Mouse (Mus musculus) stomach, embryonic 15.5 days (tissue): ENCODE results near the gene St3gal3. TPM values are rescaled to one million over a fixed set of nuclear protein-coding genes. Genes with fewer than 3 reads are reported as not detected.

ENCODE experiments used
- ATAC-seq: fragments of 200-750 bp; cut with Nextera tagmentation; 2 replicates; pipeline ENCODE4 v1.8.0; 2017; ENCODE audit warnings: low read depth, moderate number of reproducible peaks, moderate TSS enrichment; ENCODE audit not compliant: insufficient read depth, low FRiP score
- H3K27ac ChIP-seq: fragments of 300-500 bp; sonication (generic); 2 replicates; pipeline ENCODE4 v1.5.1; 2015; ENCODE audit warnings: mild to moderate bottlenecking, inconsistent platforms
- H3K27me3 ChIP-seq: fragments of 300-500 bp; sonication (generic); replicated peaks from 2 replicates; pipeline ENCODE4 v1.6.1; 2015; ENCODE audit warnings: inconsistent platforms
- H3K36me3 ChIP-seq: fragments of 300-500 bp; sonication (generic); 2 replicates; pipeline ENCODE4 v1.6.1; 2015; ENCODE audit warnings: inconsistent platforms
- H3K4me1 ChIP-seq: fragments of 300-500 bp; sonication (generic); 2 replicates; pipeline ENCODE4 v1.6.1; 2015; ENCODE audit warnings: inconsistent platforms
- H3K4me2 ChIP-seq: fragments of 300-500 bp; sonication (generic); 2 replicates; pipeline ENCODE4 v1.6.1; 2015; ENCODE audit warnings: mild to moderate bottlenecking, inconsistent platforms
- H3K4me3 ChIP-seq: fragments of 300-500 bp; sonication (generic); replicated peaks from 2 replicates; pipeline ENCODE4 v1.5.1; 2015; ENCODE audit warnings: inconsistent platforms
- H3K9ac ChIP-seq: fragments of 300-500 bp; sonication (generic); 2 replicates; pipeline ENCODE4 v1.6.1; 2015; ENCODE audit warnings: inconsistent platforms
- H3K9me3 ChIP-seq: fragments of 300-500 bp; sonication (generic); 2 replicates; pipeline ENCODE4 v1.6.1; 2016; ENCODE audit warnings: inconsistent platforms
- WGBS: fragments of 180-500 bp; shearing (Covaris S2); methylation state at CpG from one replicate; pipeline ENCODE4 v1.1.7; 2015; 5-methylcytosine and 5-hydroxymethylcytosine counted together
- polyA plus RNA-seq: library from polyadenylated mRNA; unstranded; fragments of >200 nt; fragmentation: Nextera tagmentation; extraction: Ambion mirVana; gene quantifications from 2 replicates; pipeline ENCODE4 v1.2.1, GENCODE M21; 2015

Gene St3gal3
- polyA plus RNA-seq, 1 experiment from 2014 or later = 6.4 TPM

DNA sequence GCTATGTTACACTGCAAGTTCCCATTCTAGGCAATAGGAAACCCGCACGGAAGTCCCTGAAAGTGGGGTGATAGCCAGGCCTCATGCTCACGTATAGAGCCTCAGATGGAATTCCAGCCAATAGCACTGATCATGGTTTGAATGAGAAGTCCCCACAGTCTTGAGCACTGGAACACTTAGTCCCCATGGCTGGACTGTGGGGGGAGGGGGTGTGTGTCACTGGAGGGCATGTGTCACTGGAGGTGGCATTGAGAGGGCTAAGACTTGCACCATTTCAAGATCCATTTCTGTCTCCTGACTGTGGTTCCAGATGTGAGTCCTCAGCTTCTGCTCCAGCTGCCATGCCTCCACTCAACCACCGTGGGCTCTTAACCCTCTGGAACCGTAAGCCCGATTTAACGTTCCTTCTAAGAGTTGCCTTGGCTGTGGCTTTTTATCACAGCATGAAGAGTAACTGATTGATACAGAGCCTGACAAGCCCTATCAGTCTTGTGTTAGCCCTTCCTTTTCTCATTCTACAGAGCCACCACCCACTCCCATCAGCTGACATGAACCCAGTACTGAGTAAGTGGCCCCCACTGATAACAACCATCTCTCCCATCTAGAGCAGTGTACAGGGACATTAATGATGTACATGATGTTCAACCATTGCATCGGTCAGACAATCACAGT lies 91.2 kb downstream of the St3gal3 start:
- H3K4me2 ChIP-seq = no peak overlapping the region
- 74% methylated on average over 8 of the region's 8 CpGs for WGBS
- no peaks in the 10 kb centered on the region for H3K9me3 ChIP-seq
- no peaks in the 10 kb centered on the region for H3K27me3 ChIP-seq
- peaks cover 6% of the 10 kb centered on the region for H3K4me1 ChIP-seq
- no peak for ATAC-seq
- H3K36me3 ChIP-seq = no peaks in the 10 kb centered on the region
- no peak overlapping the region for H3K9ac ChIP-seq
- peak overlapping the region; percentile 11; the same call in 1 of the 2 replicates for H3K27ac ChIP-seq
- no peak overlapping the region for H3K4me3 ChIP-seq

DNA sequence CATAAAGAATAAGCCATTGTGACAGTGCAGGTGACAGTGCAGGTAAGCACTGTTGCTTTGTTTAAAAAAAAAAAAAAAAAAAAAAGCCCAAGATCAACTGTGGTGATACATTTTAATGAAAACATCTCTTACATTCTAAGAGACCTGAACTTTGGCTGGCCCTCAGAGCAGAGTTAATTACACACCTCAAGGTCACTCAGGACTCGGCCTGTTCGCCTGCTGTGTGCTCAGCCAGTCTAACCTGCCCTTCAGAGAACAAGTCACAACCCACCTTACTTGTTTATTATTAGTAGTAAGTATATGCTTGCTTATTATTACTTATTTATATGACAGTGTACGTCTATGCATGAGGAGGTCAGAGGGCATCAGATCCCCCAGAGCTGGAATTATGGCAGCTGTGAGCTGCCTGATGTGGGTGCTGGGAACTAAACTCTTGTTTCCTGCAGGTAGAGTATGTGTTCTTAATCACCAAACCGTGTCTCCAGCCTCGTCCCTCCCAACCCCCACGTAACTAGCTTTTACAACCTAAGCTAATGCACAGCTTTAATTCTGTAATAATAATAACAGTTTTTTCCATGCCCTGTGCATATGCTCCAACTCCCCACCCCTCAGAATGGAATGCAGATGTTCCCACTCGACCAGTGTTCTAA lies 91.9 kb downstream of the St3gal3 start:
- no peak overlapping the region for H3K4me2 ChIP-seq
- no peaks in the 10 kb centered on the region for H3K9me3 ChIP-seq
- H3K4me1 ChIP-seq = peaks cover 6% of the 10 kb centered on the region
- H3K27me3 ChIP-seq = no peaks in the 10 kb centered on the region
- H3K27ac ChIP-seq = peak overlapping the region; percentile 11; the same call in 1 of the 2 replicates
- H3K36me3 ChIP-seq = no peaks in the 10 kb centered on the region
- 70% methylated on average over 7 of the region's 7 CpGs for WGBS
- no peak overlapping the region for H3K9ac ChIP-seq
- H3K4me3 ChIP-seq = no peak overlapping the region
- peak; percentile 8; the same call in 1 of the 2 replicates for ATAC-seq

DNA sequence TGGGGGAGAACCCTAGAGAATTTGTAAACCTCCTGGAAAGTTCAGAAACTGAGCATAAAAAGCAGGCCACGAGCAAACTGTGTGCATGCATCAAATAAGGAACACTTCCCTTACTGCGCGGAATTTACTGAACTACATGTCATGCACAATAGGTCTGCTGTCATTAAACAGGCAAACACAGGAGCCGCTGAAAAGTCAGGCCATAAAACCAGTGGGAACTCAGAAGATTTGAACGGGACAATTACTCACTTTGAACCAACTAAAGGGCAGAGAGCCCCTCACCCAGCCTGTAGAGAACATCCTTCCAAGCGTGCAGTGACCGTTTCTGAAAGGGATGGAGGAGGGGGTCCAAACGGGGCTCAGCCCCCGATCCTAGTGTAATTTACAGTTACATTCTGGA lies 93.6 kb downstream of the St3gal3 start:
- no peaks in the 10 kb centered on the region for H3K27me3 ChIP-seq
- no peaks in the 10 kb centered on the region for H3K9me3 ChIP-seq
- H3K36me3 ChIP-seq = no peaks in the 10 kb centered on the region
- WGBS = 60% methylated on average over 9 of the region's 9 CpGs
- no peak overlapping the region for H3K9ac ChIP-seq
- H3K4me3 ChIP-seq = no peak overlapping the region
- H3K27ac ChIP-seq = no peak overlapping the region
- H3K4me2 ChIP-seq = no peak overlapping the region
- H3K4me1 ChIP-seq = peaks cover 15% of the 10 kb centered on the region
- no peak for ATAC-seq

DNA sequence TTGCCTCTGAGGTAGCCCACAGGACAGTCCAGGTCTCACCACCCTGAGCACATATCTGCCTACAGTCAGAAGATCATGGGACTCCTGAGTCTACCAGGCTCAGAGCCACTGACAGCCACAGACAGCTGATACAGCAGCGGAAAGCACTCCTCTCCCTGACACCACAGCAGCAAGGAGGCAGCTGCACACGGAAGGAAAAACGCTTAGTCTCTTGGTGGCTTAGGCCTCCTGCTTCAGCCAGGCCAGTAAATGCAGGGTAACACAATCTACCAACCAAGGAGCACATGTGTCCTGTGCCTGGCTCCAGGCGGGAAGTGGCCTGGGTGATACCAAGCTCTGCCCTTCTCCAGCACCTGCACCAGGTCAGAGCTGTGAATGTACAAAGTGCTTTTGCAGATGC lies 94.1 kb downstream of the St3gal3 start:
- ATAC-seq = no peak
- H3K36me3 ChIP-seq = no peaks in the 10 kb centered on the region
- H3K27ac ChIP-seq = no peak overlapping the region
- H3K9me3 ChIP-seq = no peaks in the 10 kb centered on the region
- no peak overlapping the region for H3K9ac ChIP-seq
- no peaks in the 10 kb centered on the region for H3K27me3 ChIP-seq
- no peak overlapping the region for H3K4me2 ChIP-seq
- H3K4me1 ChIP-seq = peaks cover 15% of the 10 kb centered on the region
- no peak overlapping the region for H3K4me3 ChIP-seq
- 58% methylated on average over 4 of the region's 4 CpGs for WGBS

DNA sequence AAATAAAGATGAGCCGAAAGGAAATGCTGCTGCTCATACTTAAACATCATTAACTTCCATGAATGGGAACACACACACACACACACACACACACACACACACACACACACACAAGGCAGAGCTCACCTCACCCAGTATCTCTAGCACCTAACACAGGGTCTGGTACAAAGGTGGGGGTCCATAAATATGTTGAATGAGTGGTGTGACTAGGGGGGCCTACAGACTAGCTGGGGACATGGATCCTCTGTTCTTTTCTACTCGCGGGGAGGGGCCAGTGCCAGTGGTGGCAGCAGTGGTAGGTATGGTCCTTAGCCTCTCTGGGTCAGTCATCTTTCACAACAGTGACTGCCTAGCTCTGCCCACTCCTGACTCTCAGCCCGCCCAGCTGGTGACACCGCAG lies 94.8 kb downstream of the St3gal3 start:
- WGBS = 91% methylated on average over 5 of the region's 5 CpGs
- no peaks in the 10 kb centered on the region for H3K36me3 ChIP-seq

DNA sequence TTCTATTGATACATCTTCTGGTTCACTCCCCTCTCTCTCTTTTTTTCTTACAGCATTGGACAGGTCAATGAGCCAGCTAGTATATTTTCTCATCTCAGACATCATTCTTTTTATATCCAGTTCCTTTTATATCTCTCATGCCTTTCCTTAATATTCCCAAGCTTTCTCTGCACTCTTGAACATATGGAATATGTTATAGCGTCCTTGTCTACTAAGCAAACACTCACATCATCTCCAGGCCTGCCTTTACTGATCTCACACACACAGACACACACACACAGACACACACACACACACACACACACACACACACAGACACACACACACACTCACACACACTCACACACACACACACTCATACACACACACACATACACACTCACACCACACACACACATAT lies 96.7 kb downstream of the St3gal3 start:
- Histone ChIP-seq H3K4me3 (no peak overlapping the region), H3K4me2 (no peak overlapping the region), H3K27me3 (no peaks in the 10 kb centered on the region), H3K27ac (peak overlapping the region; percentile 67; the same call in 1 of the 2 replicates), H3K36me3 (no peaks in the 10 kb centered on the region), H3K9me3 (no peaks in the 10 kb centered on the region), H3K9ac (no peak overlapping the region), H3K4me1 (peaks cover 9% of the 10 kb centered on the region)
- ATAC-seq = no peak
- 58% methylated on average over 1 of the region's 1 CpGs for WGBS

More for the DNA sequence above, 94.8 kb downstream of the St3gal3 start:
- Histone ChIP-seq H3K4me2 (no peak overlapping the region), H3K9ac (no peak overlapping the region), H3K27ac (no peak overlapping the region), H3K4me1 (peaks cover 11% of the 10 kb centered on the region), H3K9me3 (no peaks in the 10 kb centered on the region), H3K4me3 (no peak overlapping the region), H3K27me3 (no peaks in the 10 kb centered on the region)
- ATAC-seq = no peak

DNA sequence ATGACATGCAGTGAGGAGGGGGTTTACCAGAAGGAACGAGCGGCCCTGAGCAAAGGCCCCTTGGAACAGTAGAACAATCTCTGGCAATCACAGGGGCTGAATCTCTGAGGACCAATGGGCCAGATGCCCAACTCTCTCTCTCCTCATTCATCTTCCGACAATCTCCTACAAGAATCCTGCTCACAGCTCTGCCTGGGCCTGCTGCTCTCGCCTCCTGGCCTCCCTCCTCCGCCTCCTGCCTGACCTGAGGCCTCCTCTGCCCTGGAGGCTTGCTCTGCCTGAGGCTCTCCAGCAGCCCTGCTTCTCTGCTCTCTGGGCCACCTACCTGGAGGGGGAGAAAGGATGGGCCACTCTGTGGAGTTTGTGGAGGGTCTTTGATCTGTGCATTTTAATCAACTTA lies 97.3 kb downstream of the St3gal3 start:
- Histone ChIP-seq H3K4me2 (no peak overlapping the region), H3K9me3 (no peaks in the 10 kb centered on the region), H3K27ac (peak overlapping the region; percentile 67; the same call in 1 of the 2 replicates), H3K9ac (no peak overlapping the region), H3K4me3 (no peak overlapping the region), H3K27me3 (no peaks in the 10 kb centered on the region), H3K36me3 (no peaks in the 10 kb centered on the region), H3K4me1 (peaks cover 9% of the 10 kb centered on the region)
- WGBS = 41% methylated on average over 5 of the region's 5 CpGs
- ATAC-seq = no peak

DNA sequence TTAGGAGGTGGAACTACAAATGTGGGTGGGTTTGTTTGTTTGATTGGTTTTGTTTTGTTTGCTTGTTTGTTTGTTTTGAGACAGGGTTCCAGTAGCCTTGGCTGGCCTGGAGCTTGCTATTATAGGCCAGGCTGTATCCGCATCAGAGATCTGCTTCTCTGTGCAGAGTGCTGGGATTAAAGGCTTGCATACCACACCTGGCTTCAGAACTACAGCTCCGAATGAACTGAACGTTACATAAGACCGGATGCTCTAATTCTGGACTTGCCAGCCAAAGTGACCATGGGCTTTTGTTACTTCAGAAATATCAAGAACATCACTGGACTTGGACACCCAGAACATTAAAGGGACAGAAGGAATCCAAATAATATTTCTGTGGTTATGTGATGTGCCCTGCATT lies 98.2 kb downstream of the St3gal3 start:
- H3K36me3 ChIP-seq = no peaks in the 10 kb centered on the region

DNA sequence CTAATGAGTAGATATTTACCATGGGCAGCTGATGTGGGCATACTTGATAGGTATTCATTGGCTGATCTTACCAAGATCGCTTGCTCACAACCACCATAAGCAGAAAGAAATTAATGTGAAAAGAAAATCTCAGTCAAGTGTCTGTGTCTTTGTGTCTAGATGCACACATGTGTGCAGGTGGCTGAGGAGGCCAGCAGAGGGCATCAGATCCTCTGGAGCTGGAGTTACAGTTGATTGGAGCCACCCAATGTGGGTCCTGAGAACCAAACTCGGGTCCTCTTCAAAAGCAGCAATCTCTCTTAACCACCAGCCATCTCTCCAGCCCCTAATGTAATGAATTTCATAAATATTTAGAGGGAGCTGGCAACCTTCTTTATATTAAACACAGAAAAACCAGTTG lies 99.6 kb downstream of the St3gal3 start:
- no peak overlapping the region for H3K4me3 ChIP-seq
- no peak overlapping the region for H3K4me2 ChIP-seq
- H3K27me3 ChIP-seq = no peaks in the 10 kb centered on the region
- ATAC-seq = no peak
- 80% methylated on average over 2 of the region's 2 CpGs for WGBS
- no peak overlapping the region for H3K27ac ChIP-seq
- no peaks in the 10 kb centered on the region for H3K36me3 ChIP-seq
- no peaks in the 10 kb centered on the region for H3K9me3 ChIP-seq
- H3K9ac ChIP-seq = no peak overlapping the region
- H3K4me1 ChIP-seq = peaks cover 14% of the 10 kb centered on the region

More for the DNA sequence above, 98.2 kb downstream of the St3gal3 start:
- Histone ChIP-seq H3K4me2 (no peak overlapping the region), H3K27me3 (no peaks in the 10 kb centered on the region), H3K9me3 (no peaks in the 10 kb centered on the region), H3K4me3 (no peak overlapping the region), H3K9ac (no peak overlapping the region), H3K4me1 (peaks cover 9% of the 10 kb centered on the region), H3K27ac (no peak overlapping the region)
- 83% methylated on average over 4 of the region's 4 CpGs for WGBS
- ATAC-seq = no peak

DNA sequence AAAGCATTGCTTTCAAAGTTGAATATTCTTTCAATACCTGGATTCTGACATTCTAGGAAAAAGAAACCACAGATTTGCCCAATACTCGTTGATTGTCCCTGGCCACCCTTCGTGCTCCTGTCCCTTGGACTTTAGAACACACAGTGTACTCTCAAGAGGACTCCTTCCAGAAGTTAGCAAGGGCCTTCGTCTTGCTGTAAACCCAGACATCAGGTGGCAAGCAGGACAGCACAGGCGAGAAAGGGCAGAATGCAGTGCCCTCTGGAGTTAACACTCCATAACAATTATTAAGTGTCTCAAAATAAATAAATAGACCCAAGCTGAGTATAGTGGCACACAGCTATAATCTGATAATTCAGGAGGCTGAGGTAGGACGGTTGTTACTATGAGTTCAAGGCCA lies 101.7 kb downstream of the St3gal3 start:
- 80% methylated on average over 5 of the region's 5 CpGs for WGBS
- Histone ChIP-seq H3K27ac (no peak overlapping the region), H3K36me3 (no peaks in the 10 kb centered on the region), H3K9me3 (no peaks in the 10 kb centered on the region), H3K4me3 (no peak overlapping the region), H3K4me2 (no peak overlapping the region), H3K27me3 (no peaks in the 10 kb centered on the region), H3K9ac (no peak overlapping the region), H3K4me1 (peaks cover 20% of the 10 kb centered on the region)
- ATAC-seq = no peak

DNA sequence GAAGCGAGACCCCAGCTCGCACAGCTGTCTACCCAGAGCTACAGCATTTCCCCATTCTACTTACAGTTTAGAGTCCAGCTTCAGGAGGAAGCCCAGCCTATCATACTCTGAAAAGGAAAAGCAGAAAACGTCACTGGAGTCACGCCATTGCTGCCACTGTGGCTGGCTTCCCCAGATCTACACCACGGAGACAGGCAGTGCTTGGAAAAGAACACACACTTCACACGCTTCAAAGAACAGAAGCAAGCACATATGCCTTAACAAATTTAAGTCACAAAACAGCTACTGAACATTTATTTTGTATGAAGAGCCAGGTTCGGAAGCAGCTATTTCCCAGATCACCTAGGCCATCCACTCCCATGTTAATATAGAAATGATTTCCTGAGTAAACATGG lies 102.9 kb downstream of the St3gal3 start:
- Histone ChIP-seq H3K9me3 (no peaks in the 10 kb centered on the region), H3K4me1 (peaks cover 11% of the 10 kb centered on the region), H3K4me3 (no peak overlapping the region), H3K27ac (no peak overlapping the region), H3K9ac (no peak overlapping the region), H3K27me3 (no peaks in the 10 kb centered on the region), H3K36me3 (no peaks in the 10 kb centered on the region), H3K4me2 (no peak overlapping the region)
- 89% methylated on average over 7 of the region's 7 CpGs for WGBS
- ATAC-seq = no peak

DNA sequence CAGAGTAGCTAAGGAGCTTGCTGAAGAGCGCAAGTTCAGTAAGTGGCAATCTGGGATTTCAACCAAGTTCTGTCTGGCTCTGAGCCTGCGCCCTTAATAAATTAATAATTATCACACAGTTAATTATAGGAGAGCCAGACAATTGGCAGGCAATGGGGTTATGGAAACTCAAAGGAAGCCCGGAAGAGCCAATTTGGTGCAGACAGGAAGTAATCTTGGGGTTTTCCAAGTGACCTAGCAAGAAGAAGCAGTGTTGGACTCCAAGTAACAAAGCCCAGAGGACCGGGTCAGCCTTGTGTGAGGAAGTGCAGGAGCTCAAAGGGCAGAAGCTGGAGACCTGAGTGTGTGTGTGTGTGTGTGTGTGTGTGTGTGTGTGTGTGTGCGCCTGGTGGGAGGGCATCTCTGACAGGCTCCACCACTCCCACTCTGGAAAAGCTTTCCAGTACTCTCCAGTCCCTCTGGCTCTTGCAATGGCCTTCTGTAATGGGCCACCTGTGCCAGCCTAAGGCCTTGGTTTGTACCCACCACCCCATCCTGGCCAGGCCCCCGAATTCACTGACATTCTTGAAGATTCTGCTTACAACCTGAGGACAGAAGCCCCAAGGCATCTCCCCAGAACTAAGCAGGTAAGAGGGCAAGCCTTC lies 103.5 kb downstream of the St3gal3 start:
- Histone ChIP-seq H3K36me3 (no peaks in the 10 kb centered on the region), H3K27me3 (no peaks in the 10 kb centered on the region), H3K4me2 (no peak overlapping the region), H3K9me3 (no peaks in the 10 kb centered on the region), H3K27ac (no peak overlapping the region), H3K4me3 (no peak overlapping the region), H3K9ac (no peak overlapping the region), H3K4me1 (peaks cover 11% of the 10 kb centered on the region)
- ATAC-seq = peak; percentile 35; the same call in 1 of the 2 replicates
- 66% methylated on average over 6 of the region's 6 CpGs for WGBS
